28 mouse cellular contexts compared by ENCODE assay signal in genomic region chr2:65075431-65075830, GRCm38 (mm10). TPM values are rescaled to one million over a fixed set of nuclear protein-coding genes. Genes with fewer than 3 reads are reported as not detected.
DNase-seq lines count a peak whose midpoint lies in the region; ATAC-seq and TF ChIP-seq lines count a peak whose summit lies in the region.
"Had no signal": no experiment of that assay in that cellular context is flagged by ENCODE, and none has a peak within 500 bp of the region (broad histone marks: within the 10 kb centered on the region; RNA-seq: fewer than 3 reads in every experiment).

No protein-coding gene starts in this region.

- H3K4me1 ChIP-seq in hindbrain, embryonic 12.5 days, result no peaks in the 10 kb centered on the region
- no peaks in the 10 kb centered on the region for H3K4me1 ChIP-seq in hindbrain, embryonic 10.5 days (replicated peaks)
- H3K4me1 ChIP-seq in midbrain, embryonic 14.5 days (ENCODE audit: control insufficient read depth, insufficient read depth, low read length), result no peaks in the 10 kb centered on the region
- H3K4me1 ChIP-seq: hindbrain, embryonic 15.5 days; kidney, embryonic 15.5 days; liver, embryonic 13.5 days; neural tube, embryonic 13.5 days had no signal

- no peaks in the 10 kb centered on the region for H3K9me3 ChIP-seq in hindbrain, embryonic 12.5 days (replicated peaks)
- no peaks in the 10 kb centered on the region for H3K9me3 ChIP-seq in hindbrain, embryonic 10.5 days
- no peaks in the 10 kb centered on the region for H3K9me3 ChIP-seq in midbrain, embryonic 14.5 days (ENCODE audit: control insufficient read depth, low read length)
- H3K9me3 ChIP-seq: heart, embryonic 13.5 days; hindbrain, embryonic 15.5 days; kidney, embryonic 15.5 days; liver, embryonic 13.5 days; neural tube, embryonic 13.5 days had no signal

- peak overlapping the region; percentile 35; the same call in 1 of the 2 replicates for H3K27ac ChIP-seq in hindbrain, embryonic 12.5 days
- no peak overlapping the region for H3K27ac ChIP-seq in hindbrain, embryonic 10.5 days
- no peak overlapping the region for H3K27ac ChIP-seq in midbrain, embryonic 14.5 days (replicated peaks; ENCODE audit: low read depth, low read length)
- H3K27ac ChIP-seq: heart, embryonic 13.5 days; hindbrain, embryonic 15.5 days; kidney, embryonic 15.5 days; liver, embryonic 13.5 days; neural tube, embryonic 13.5 days; stomach, postnatal 0 days had no signal

- 68% methylated on average over 4 of the region's 4 CpGs for WGBS in hindbrain, embryonic 12.5 days
- WGBS in hindbrain, embryonic 10.5 days, result 78% methylated on average over 4 of the region's 4 CpGs
- WGBS in midbrain, embryonic 14.5 days, result 59% methylated on average over 4 of the region's 4 CpGs

- no peak overlapping the region for H3K9ac ChIP-seq in hindbrain, embryonic 12.5 days
- no peak overlapping the region for H3K9ac ChIP-seq in midbrain, embryonic 14.5 days (replicated peaks; ENCODE audit: low read length)
- H3K9ac ChIP-seq: heart, embryonic 13.5 days; hindbrain, embryonic 15.5 days; kidney, embryonic 15.5 days; liver, embryonic 13.5 days; neural tube, embryonic 13.5 days had no signal

- TF ChIP-seq POLR2A in brain, embryonic 14.5 days (IDR thresholded peaks at IDR 0.05; ENCODE audit: borderline replicate concordance, extremely low read depth, insufficient read depth, insufficient read length, poor library complexity, severe bottlenecking), result no peak

- no peak for DNase-seq in hindbrain, embryonic 10.5 days (ENCODE audit: low spot score)
- peak; percentile 17 for DNase-seq in Muller cell, postnatal 12 days (ENCODE audit: inconsistent ontology term)
- peak; percentile 51 for DNase-seq in brain, embryonic 14.5 days (ENCODE audit: low read depth)
- DNase-seq in midbrain, embryonic 14.5 days, result peak; percentile 43
- DNase-seq in gastrocnemius, postnatal 14 days, result no peak
- DNase-seq in frontal cortex, postnatal 25 days (ENCODE audit: low spot score in 2 of 2), result no peak
- DNase-seq: adrenal gland, adult 2 months; B cell, adult 2 months; cerebellum, adult 2 months; cerebellum, postnatal 25 days; heart, adult 11 months; heart, postnatal 14 days; layer of hippocampus, adult 9-11 months; liver, embryonic 13.5 days; lung, adult 2 months; lung, postnatal 14 days; right cerebral cortex, postnatal 14 days; thymus, adult 2 months had no signal

- H3K4me3 ChIP-seq in hindbrain, embryonic 12.5 days, result no peak overlapping the region
- no peak overlapping the region for H3K4me3 ChIP-seq in hindbrain, embryonic 10.5 days
- H3K4me3 ChIP-seq in midbrain, embryonic 14.5 days (replicated peaks; ENCODE audit: low read depth, low read length), result no peak overlapping the region
- H3K4me3 ChIP-seq: heart, embryonic 13.5 days; hindbrain, embryonic 15.5 days; kidney, embryonic 15.5 days; liver, embryonic 13.5 days; neural tube, embryonic 13.5 days had no signal

- H3K36me3 ChIP-seq in hindbrain, embryonic 12.5 days, result no peaks in the 10 kb centered on the region
- H3K36me3 ChIP-seq in hindbrain, embryonic 10.5 days, result no peaks in the 10 kb centered on the region
- no peaks in the 10 kb centered on the region for H3K36me3 ChIP-seq in midbrain, embryonic 14.5 days (ENCODE audit: control insufficient read depth, insufficient read depth, low read length)
- H3K36me3 ChIP-seq: G1E; heart, embryonic 13.5 days; hindbrain, embryonic 15.5 days; kidney, embryonic 15.5 days; liver, embryonic 13.5 days; neural tube, embryonic 13.5 days had no signal

- intact Hi-C loops in gastrocnemius, postnatal 14 days (cut with DNase I; ENCODE audit: low total_unique reads), result no loop called here

- ATAC-seq in hindbrain, embryonic 12.5 days (ENCODE audit: low FRiP score), result peak; percentile 54
- no peak for ATAC-seq in midbrain, embryonic 14.5 days (ENCODE audit: low FRiP score, low TSS enrichment)
- no peak for ATAC-seq in monocyte, adult 5-6 weeks (replicated peaks; ENCODE audit: insufficient number of reproducible peaks, low FRiP score, low TSS enrichment, poor library complexity, severe bottlenecking)
- ATAC-seq: intestine, embryonic 16.5 days had no signal

- no peaks in the 10 kb centered on the region for H3K27me3 ChIP-seq in hindbrain, embryonic 12.5 days
- no peaks in the 10 kb centered on the region for H3K27me3 ChIP-seq in hindbrain, embryonic 10.5 days (ENCODE audit: insufficient read depth, poor library complexity, severe bottlenecking)
- H3K27me3 ChIP-seq in midbrain, embryonic 14.5 days (ENCODE audit: control insufficient read depth, insufficient read depth, low read length), result no peaks in the 10 kb centered on the region
- H3K27me3 ChIP-seq: CH12.LX; heart, embryonic 13.5 days; hindbrain, embryonic 15.5 days; kidney, embryonic 15.5 days; liver, embryonic 13.5 days; neural tube, embryonic 13.5 days had no signal

- no peak for TF ChIP-seq CTCF in brain, embryonic 14.5 days (IDR thresholded peaks at IDR 0.05; ENCODE audit: borderline replicate concordance, extremely low read depth, insufficient read depth, insufficient read length)

- H3K4me2 ChIP-seq in hindbrain, embryonic 12.5 days (replicated peaks), result no peak overlapping the region
- no peak overlapping the region for H3K4me2 ChIP-seq in midbrain, embryonic 14.5 days (ENCODE audit: low read length)
- H3K4me2 ChIP-seq: heart, embryonic 13.5 days; hindbrain, embryonic 15.5 days; kidney, embryonic 15.5 days; liver, embryonic 13.5 days; neural tube, embryonic 13.5 days had no signal

RNA-seq across cellular contexts. Expression of gene Grb14, which starts 50.6 kb away (rescaled TPM):
- 11.0 and 11.7 TPM in 2 replicates for polyA plus RNA-seq in hindbrain, embryonic 12.5 days (2016; fragmentation: Nextera tagmentation; extraction: Ambion mirVana)
- 5.3 and 6.8 TPM in 2 replicates for polyA plus RNA-seq in hindbrain, embryonic 10.5 days (2016; fragmentation: Nextera tagmentation; extraction: Ambion mirVana)
- polyA plus RNA-seq in brain, embryonic 14.5 days (2012; rRNA removed), result 6.5 and 9.7 TPM in 2 replicates
- 26.4 and 32.6 TPM in 2 replicates for polyA plus RNA-seq in midbrain, embryonic 14.5 days (2014; fragmentation: Nextera tagmentation; extraction: Ambion mirVana)
- total RNA-seq in gastrocnemius, postnatal 14 days (2021), result 10 to 100 TPM; 11.3 to 18.1 TPM
- 0.19 TPM in 1 of 3 replicates, not detected in the others for total RNA-seq in monocyte, adult 5-6 weeks (2017)
- polyA plus RNA-seq: G1E had no signal

Comparison
In these comparisons a context has a peak if more than half of its experiments do, and no peak if none do; other contexts are left out.
1. DNase-seq: peak in Muller cell, postnatal 12 days (single experiment), brain, embryonic 14.5 days (single experiment) and midbrain, embryonic 14.5 days (single experiment); none in hindbrain, embryonic 10.5 days (single experiment), gastrocnemius, postnatal 14 days (single experiment) and frontal cortex, postnatal 25 days (0 of 2).